Mouse (Mus musculus) MEL (cell line): ENCODE results near the gene Guk1. TPM values are rescaled to one million over a fixed set of nuclear protein-coding genes. Genes with fewer than 3 reads are reported as not detected.
A peak's percentile ranks its signal among the peaks of the same experiment; 100 is the strongest.

ENCODE experiments used
- DNase-seq: peaks from one replicate; pipeline ENCODE4 v3.0.0; 2011; ENCODE audit warnings: low read depth, low spot score
- H3K27ac ChIP-seq: 2 replicates; pipeline ENCODE4 v1.5.1; 2012; ENCODE audit warnings: low read depth, mild to moderate bottlenecking, control low read depth, low read length, moderate library complexity; ENCODE audit not compliant: control insufficient read depth
- H3K27me3 ChIP-seq, 2 experiments: fragments of 150-350 bp in 1 of 2; sonication (generic) in 1 of 2; 2 replicates each; pipeline ENCODE4 v1.6.1; 2012; ENCODE audit warnings: low read length in 2 of 2, mild to moderate bottlenecking in 2 of 2, improper control_type of control experiment in 1 of 2, moderate library complexity in 1 of 2; ENCODE audit not compliant: insufficient read depth in 2 of 2, control insufficient read depth in 1 of 2
- H3K36me3 ChIP-seq, 2 experiments: 2 replicates each; pipeline ENCODE4 v1.6.1; 2012 to 2014; ENCODE audit warnings: low read length in 2 of 2, improper control_type of control experiment in 1 of 2, inconsistent platforms in 1 of 2, mild to moderate bottlenecking in 1 of 2; ENCODE audit not compliant: insufficient read depth in 2 of 2, control insufficient read depth in 1 of 2
- H3K4me1 ChIP-seq, 2 experiments: fragments of 150-350 bp in 1 of 2; sonication (generic) in 1 of 2; 2 replicates each; pipeline ENCODE4 v1.6.1; 2012; ENCODE audit warnings: low read length in 2 of 2, improper control_type of control experiment in 1 of 2, mild to moderate bottlenecking in 1 of 2; ENCODE audit not compliant: insufficient read depth in 2 of 2, control insufficient read depth in 1 of 2
- H3K4me3 ChIP-seq, 2 experiments: fragments of 150-350 bp in 1 of 2; sonication (generic) in 1 of 2; 2 replicates each; pipeline ENCODE4 v1.5.1; 2012; ENCODE audit warnings: low read depth in 2 of 2, low read length in 2 of 2, mild to moderate bottlenecking in 2 of 2, moderate library complexity in 2 of 2, control low read depth in 1 of 2, improper control_type of control experiment in 1 of 2; ENCODE audit not compliant: control insufficient read depth in 1 of 2, insufficient read depth in 1 of 2
- H3K79me2 ChIP-seq: 2 replicates; pipeline ENCODE4 v1.6.1; 2012; ENCODE audit warnings: mild to moderate bottlenecking, low read length, moderate library complexity; ENCODE audit not compliant: control insufficient read depth, poor library complexity, insufficient read depth
- H3K9ac ChIP-seq: 2 replicates; pipeline ENCODE4 v1.6.1; 2012; ENCODE audit warnings: low read depth, mild to moderate bottlenecking, control low read depth, low read length, moderate library complexity; ENCODE audit not compliant: control insufficient read depth, poor library complexity, severe bottlenecking
- H3K9me3 ChIP-seq: fragments of 150-350 bp; sonication (generic); replicated peaks from 2 replicates; pipeline ENCODE4 v1.6.1; 2012; ENCODE audit warnings: mild to moderate bottlenecking, low read length, improper control_type of control experiment, moderate library complexity; ENCODE audit not compliant: insufficient read depth
- BHLHE40 ChIP-seq: IDR thresholded peaks from 2 replicates; pipeline ENCODE4 v1.6.1; 2012; ENCODE audit warnings: low read depth, mild to moderate bottlenecking, inconsistent platforms, low read length, improper control_type of control experiment, borderline replicate concordance
- CHD2 ChIP-seq: IDR thresholded peaks from 2 replicates; pipeline ENCODE4 v1.6.1; 2011; ENCODE audit warnings: low read length, improper control_type of control experiment
- CTCF ChIP-seq, 3 experiments: IDR thresholded peaks in 2 of 3; conservative IDR thresholded peaks in 1 of 3; 2 replicates each; pipeline ENCODE4 v1.5.1; 2011 to 2012; ENCODE audit warnings: low read length in 3 of 3, low read depth in 2 of 3, mild to moderate bottlenecking in 2 of 3, improper control_type of control experiment in 1 of 3, inconsistent platforms in 1 of 3, mixed read lengths in 1 of 3, moderate library complexity in 1 of 3; ENCODE audit not compliant: control insufficient read depth in 1 of 3, insufficient read depth in 1 of 3, poor library complexity in 1 of 3, severe bottlenecking in 1 of 3
- E2F4 ChIP-seq: IDR thresholded peaks from 2 replicates; pipeline ENCODE4 v1.6.1; 2011; ENCODE audit warnings: low read depth, low read length, improper control_type of control experiment, borderline replicate concordance
- ELF1 ChIP-seq: IDR thresholded peaks from 2 replicates; pipeline ENCODE4 v1.6.1; 2014; ENCODE audit warnings: low read depth, mild to moderate bottlenecking, inconsistent platforms, low read length, improper control_type of control experiment, moderate library complexity
- EP300 ChIP-seq, 2 experiments: IDR thresholded peaks; 2 replicates each; pipeline ENCODE4 v1.6.1; 2011; ENCODE audit warnings: improper control_type of control experiment in 2 of 2, low read length in 2 of 2, low read depth in 1 of 2, mild to moderate bottlenecking in 1 of 2
- ETS1 ChIP-seq: IDR thresholded peaks from 2 replicates; pipeline ENCODE4 v1.6.1; 2012; ENCODE audit warnings: low read depth, mild to moderate bottlenecking, inconsistent platforms, low read length, improper control_type of control experiment, moderate library complexity
- GABPA ChIP-seq: IDR thresholded peaks from 2 replicates; pipeline ENCODE4 v1.6.1; 2012; ENCODE audit warnings: low read depth, mild to moderate bottlenecking, inconsistent platforms, low read length, improper control_type of control experiment, moderate library complexity
- GATA1 ChIP-seq: IDR thresholded peaks from 2 replicates; pipeline ENCODE4 v1.6.1; 2011; ENCODE audit warnings: low read depth, low read length, improper control_type of control experiment
- KAT2A ChIP-seq: conservative IDR thresholded peaks from 2 replicates; pipeline ENCODE4 v1.6.1; 2012; ENCODE audit warnings: low read depth, low read length, improper control_type of control experiment, inconsistent platforms
- MAFK ChIP-seq: IDR thresholded peaks from 2 replicates; pipeline ENCODE4 v1.6.1; 2011; ENCODE audit warnings: low read depth, mild to moderate bottlenecking, low read length, improper control_type of control experiment, borderline replicate concordance
- MAX ChIP-seq: IDR thresholded peaks from 2 replicates; pipeline ENCODE4 v1.6.1; 2011; ENCODE audit warnings: low read length, improper control_type of control experiment
- MAZ ChIP-seq: IDR thresholded peaks from 2 replicates; pipeline ENCODE4 v1.6.1; 2012; ENCODE audit warnings: low read depth, mild to moderate bottlenecking, inconsistent platforms, low read length, improper control_type of control experiment
- MEF2A ChIP-seq: IDR thresholded peaks from 2 replicates; pipeline ENCODE4 v1.6.1; 2014; ENCODE audit warnings: low read depth, mild to moderate bottlenecking, inconsistent platforms, low read length, improper control_type of control experiment; ENCODE audit not compliant: poor library complexity, insufficient replicate concordance, severe bottlenecking; ENCODE audit errors: extremely low read depth
- MXI1 ChIP-seq: IDR thresholded peaks from 2 replicates; pipeline ENCODE4 v1.6.1; 2011; ENCODE audit warnings: mild to moderate bottlenecking, low read depth, low read length, improper control_type of control experiment
- MYB ChIP-seq: IDR thresholded peaks from 2 replicates; pipeline ENCODE4 v1.6.1; 2011; ENCODE audit warnings: mild to moderate bottlenecking, low read depth, low read length, improper control_type of control experiment
- MYC ChIP-seq: IDR thresholded peaks from 2 replicates; pipeline ENCODE4 v1.6.1; 2011; ENCODE audit warnings: low read depth, mild to moderate bottlenecking, low read length, improper control_type of control experiment, moderate library complexity
- NELFE ChIP-seq: IDR thresholded peaks from 2 replicates; pipeline ENCODE4 v1.6.1; 2011; ENCODE audit warnings: low read depth, low read length, improper control_type of control experiment
- NRF1 ChIP-seq: IDR thresholded peaks from 2 replicates; pipeline ENCODE4 v1.6.1; 2014; ENCODE audit warnings: low read depth, mild to moderate bottlenecking, inconsistent platforms, low read length, improper control_type of control experiment, moderate library complexity; ENCODE audit not compliant: poor library complexity, insufficient read depth, severe bottlenecking
- POLR2AphosphoS5 ChIP-seq: IDR thresholded peaks from 2 replicates; pipeline ENCODE4 v1.6.1; 2012; ENCODE audit warnings: low read depth, borderline replicate concordance, mild to moderate bottlenecking, inconsistent platforms, low read length, moderate library complexity, mixed read lengths
- RAD21 ChIP-seq: IDR thresholded peaks from 2 replicates; pipeline ENCODE4 v1.6.1; 2011; ENCODE audit warnings: mild to moderate bottlenecking, low read depth, low read length, improper control_type of control experiment
- RCOR1 ChIP-seq: IDR thresholded peaks from 2 replicates; pipeline ENCODE4 v1.6.1; 2012; ENCODE audit warnings: low read depth, mild to moderate bottlenecking, inconsistent platforms, low read length, improper control_type of control experiment
- SIN3A ChIP-seq: IDR thresholded peaks from 2 replicates; pipeline ENCODE4 v1.6.1; 2012; ENCODE audit warnings: low read length, improper control_type of control experiment, inconsistent platforms
- SMC3 ChIP-seq: IDR thresholded peaks from 2 replicates; pipeline ENCODE4 v1.6.1; 2011; ENCODE audit warnings: low read depth, low read length, improper control_type of control experiment
- TAL1 ChIP-seq: IDR thresholded peaks from 2 replicates; pipeline ENCODE4 v1.6.1; 2012; ENCODE audit warnings: mild to moderate bottlenecking, inconsistent platforms, low read length, moderate library complexity, mixed read lengths
- TBP ChIP-seq: IDR thresholded peaks from 2 replicates; pipeline ENCODE4 v1.8.0; 2011; ENCODE audit warnings: low read depth, low read length, improper control_type of control experiment
- TCF12 ChIP-seq: IDR thresholded peaks from 2 replicates; pipeline ENCODE4 v1.6.1; 2014; ENCODE audit warnings: low read depth, mild to moderate bottlenecking, inconsistent platforms, low read length, improper control_type of control experiment, moderate library complexity
- USF1 ChIP-seq: IDR thresholded peaks from 2 replicates; pipeline ENCODE4 v1.6.1; 2014; ENCODE audit warnings: low read depth, mild to moderate bottlenecking, inconsistent platforms, low read length, improper control_type of control experiment, moderate library complexity
- USF2 ChIP-seq, 2 experiments: IDR thresholded peaks; 2 replicates each; pipeline ENCODE4 v1.6.1; 2011 to 2012; ENCODE audit warnings: improper control_type of control experiment in 2 of 2, low read length in 2 of 2, borderline replicate concordance in 1 of 2, inconsistent platforms in 1 of 2, low read depth in 1 of 2, mild to moderate bottlenecking in 1 of 2; ENCODE audit not compliant: insufficient read depth in 1 of 2
- ZKSCAN1 ChIP-seq: IDR thresholded peaks from 2 replicates; pipeline ENCODE4 v1.6.1; 2012; ENCODE audit warnings: low read depth, mild to moderate bottlenecking, inconsistent platforms, low read length, improper control_type of control experiment, moderate library complexity
- ZMIZ1 ChIP-seq: IDR thresholded peaks from 2 replicates; pipeline ENCODE4 v1.6.1; 2012; ENCODE audit warnings: low read depth, mild to moderate bottlenecking, inconsistent platforms, low read length, improper control_type of control experiment, moderate library complexity
- ZNF384 ChIP-seq: IDR thresholded peaks from 2 replicates; pipeline ENCODE4 v1.6.1; 2012; ENCODE audit warnings: low read depth, mild to moderate bottlenecking, inconsistent platforms, low read length, improper control_type of control experiment
- polyA plus RNA-seq, 2 experiments: library from polyadenylated mRNA; stranded (reverse) in 1 of 2; unstranded in 1 of 2; fragments of >175 nt in 1 of 2; fragments of >200 nt in 1 of 2; gene quantifications; 2 replicates each; pipeline versions ENCODE4 v1.2.1 to v1.2.4; 2012; ENCODE audit warnings: low replicate concordance in 2 of 2, low read depth in 1 of 2; ENCODE audit not compliant: insufficient read length in 2 of 2, insufficient read depth in 1 of 2, missing spikeins in 1 of 2
- total RNA-seq: library from RNA; depleted of rRNA; stranded (reverse); fragments of 300-350 nt; gene quantifications from 2 replicates; pipeline ENCODE4 v1.2.3, GENCODE M21; 2012

Guk1 gene
- total and polyA plus RNA-seq, 3 experiments, result 215 to 295 TPM; not detected in 1

GRCm38 (mm10) chr11:59174189-59174838, 17.7 kb downstream of the Guk1 start:
- Histone ChIP-seq H3K36me3 (peaks cover 0 to 14% of the 10 kb centered on the region in 2 experiments; a peak in 2 of 4 replicates), H3K9me3 (no peaks in the 10 kb centered on the region), H3K9ac (no peak overlapping the region; the same call in 1 of the 2 replicates), H3K27ac (peak overlapping the region; percentile 50), H3K4me1 (peaks cover 17 to 22% of the 10 kb centered on the region in 2 experiments), H3K79me2 (no peaks in the 10 kb centered on the region), H3K27me3 (no peaks in the 10 kb centered on the region), H3K4me3 (no peak overlapping the region)
- TF ChIP-seq E2F4 (no peak), EP300 (IDR thresholded peaks at IDR 0.05; ENCODE audit: low read depth in 1 of 2, low read length in 2 of 2) (peak; percentile 56 to 80), POLR2AphosphoS5 (no peak), SIN3A (peak; percentile 36; the same call in 1 of the 2 replicates), MYC (no peak), USF2 (IDR thresholded peaks at IDR 0.05; ENCODE audit: borderline replicate concordance in 1 of 2, insufficient read depth in 1 of 2, low read depth in 1 of 2, low read length in 2 of 2) (no peak), MAX (peak; percentile 15; the same call in 1 of the 2 replicates), BHLHE40 (no peak), TCF12 (peak; percentile 46; the same call in 1 of the 2 replicates), CTCF (IDR thresholded peaks at IDR 0.05 in 2 of 3, conservative IDR thresholded peaks at IDR 0.05 in 1 of 3; ENCODE audit: control insufficient read depth in 1 of 3, insufficient read depth in 1 of 3, low read depth in 2 of 3, low read length in 3 of 3, poor library complexity in 1 of 3, severe bottlenecking in 1 of 3) (no peak), ZMIZ1 (no peak), KAT2A (no peak), NELFE (no peak), TAL1 (no peak), ZNF384 (no peak), ELF1 (no peak), RAD21 (no peak), MEF2A (no peak), MYB (no peak), SMC3 (no peak), NRF1 (no peak), GATA1 (peak; percentile 64; the same call in 1 of the 2 replicates), CHD2 (no peak), TBP (peak; percentile 58; the same call in 1 of the 2 replicates), MAZ (0 out of 2 replicates have a peak, but pooled peaks have one; percentile 24), RCOR1 (no peak), ETS1 (peak; percentile 60), MAFK (no peak; the same call in 1 of the 2 replicates), USF1 (no peak), ZKSCAN1 (no peak), MXI1 (no peak), GABPA (no peak)
- DNase-seq, result peak; percentile 77
